Mouse (Mus musculus): Measurements from ENCODE around the gene Majin.

Majin gene

DNA sequence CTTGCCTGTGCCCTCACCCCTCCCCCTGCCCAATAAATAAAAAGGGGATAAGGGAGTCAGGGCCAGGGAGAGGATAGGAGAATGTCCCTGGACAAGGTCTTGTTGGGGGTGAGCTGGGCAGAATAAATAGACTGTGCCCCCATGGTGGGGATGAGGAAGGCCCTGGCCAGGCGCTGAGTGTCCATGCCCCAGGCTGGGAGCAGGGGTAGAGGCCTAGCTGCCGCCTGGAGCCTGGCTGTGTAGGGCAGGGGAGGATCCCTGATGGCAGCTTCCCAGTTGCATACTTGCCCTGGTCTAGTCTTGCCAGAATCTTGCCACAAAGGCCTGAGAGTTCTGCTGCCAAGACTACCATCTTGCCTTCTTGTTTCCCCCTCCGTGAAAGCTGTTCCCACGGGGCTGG is 43.7 kb downstream of the Majin start:
- DNase-seq (ENCODE audit: low read depth, low spot score) = no peak

DNA sequence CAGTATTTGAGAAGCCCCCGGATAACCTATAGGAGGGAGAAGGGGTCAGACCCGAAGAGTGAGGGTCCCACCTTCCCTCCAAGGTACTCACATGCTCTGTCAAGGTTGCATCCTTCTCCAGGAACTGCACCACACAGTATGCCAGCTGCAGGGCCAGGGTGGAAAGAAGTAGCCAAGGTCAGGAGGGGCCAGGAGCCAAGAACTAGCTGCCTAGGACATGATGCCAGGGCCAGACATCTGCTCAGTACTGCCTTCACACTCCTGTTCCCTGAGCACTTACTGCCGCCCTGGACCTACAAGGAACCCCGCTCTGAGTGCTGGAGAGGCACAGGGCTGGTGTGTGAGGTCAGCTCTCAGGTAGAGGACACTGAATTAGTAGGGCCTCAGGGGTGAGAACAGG is 46.2 kb downstream of the Majin start:
- no peak for DNase-seq (ENCODE audit: low read depth, low spot score)

DNA sequence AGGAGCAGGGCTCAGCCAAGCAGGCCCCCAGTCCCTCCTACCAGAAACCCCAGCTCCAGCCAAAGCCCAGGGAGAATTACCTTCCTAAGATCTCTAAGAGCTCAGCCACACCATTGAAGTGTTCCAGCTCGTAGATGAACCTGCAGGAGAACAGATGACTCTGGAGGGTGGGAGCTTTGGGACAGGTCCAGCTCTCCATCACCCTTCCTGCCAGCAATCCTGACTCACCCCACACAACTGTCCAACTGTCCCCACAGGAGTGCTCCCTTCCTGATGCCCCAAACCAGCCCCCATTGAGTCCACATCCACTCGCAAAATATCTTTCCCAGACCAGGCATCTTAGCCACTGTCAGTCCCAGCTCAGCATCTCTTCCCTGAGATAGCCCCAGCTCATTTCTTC is 46.8 kb downstream of the Majin start:
- DNase-seq (ENCODE audit: low read depth, low spot score) = no peak

DNA sequence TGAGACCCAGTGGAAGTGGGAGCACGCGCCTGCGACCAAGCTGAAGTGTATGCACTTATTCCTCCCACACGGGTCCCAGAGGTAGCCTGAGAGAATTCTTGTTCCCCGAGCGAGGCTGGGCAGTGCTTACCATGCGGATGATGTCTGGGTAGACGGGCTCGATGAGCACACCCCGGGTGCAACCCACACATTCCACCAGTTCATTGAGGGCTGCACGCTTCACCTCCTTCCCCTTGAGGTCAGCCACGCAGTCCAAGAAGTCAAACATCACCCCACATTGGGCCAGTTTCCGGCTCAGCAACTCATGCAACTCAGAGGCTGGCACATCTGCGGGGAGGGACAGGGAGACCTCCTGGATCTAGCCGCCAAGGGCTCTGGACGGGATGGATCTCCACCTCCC is 49.5 kb downstream of the Majin start:
- DNase-seq (ENCODE audit: low read depth, low spot score) = no peak

DNA sequence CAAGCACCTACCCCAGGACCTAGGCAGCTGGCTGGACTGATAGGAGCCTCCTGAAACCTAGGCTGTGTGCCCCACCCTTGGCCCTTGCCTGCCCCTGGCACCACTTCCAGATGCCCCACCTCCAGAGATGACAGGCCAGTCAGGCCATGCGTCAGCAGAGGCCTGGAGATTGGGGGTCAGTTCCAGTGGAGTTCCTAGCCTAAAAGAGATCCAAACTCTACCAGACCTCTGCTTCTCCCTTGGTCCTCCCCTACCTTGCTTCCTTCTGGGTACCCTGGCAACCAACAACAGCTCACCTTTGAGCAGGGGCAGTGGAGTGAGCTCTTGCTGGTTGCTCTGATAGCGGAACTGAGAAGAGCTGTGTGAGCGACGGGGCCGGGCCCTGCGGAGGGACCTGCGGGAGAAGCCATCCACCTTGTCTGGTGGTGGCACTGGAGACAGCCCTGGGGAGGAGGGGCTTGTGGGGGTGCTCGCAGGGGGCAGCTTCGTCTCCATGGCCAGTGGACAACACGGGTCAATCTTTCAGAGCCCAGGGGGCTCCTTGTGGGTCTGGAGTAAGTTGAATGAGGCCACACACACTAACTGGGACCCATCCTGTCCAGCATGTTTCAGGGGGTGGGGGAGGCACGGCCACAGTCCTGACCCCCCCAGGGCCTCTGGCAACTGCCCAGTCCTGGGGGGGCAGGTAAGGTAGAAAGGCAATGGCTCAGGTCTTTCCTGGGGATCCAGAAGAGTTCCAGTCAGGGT is 50.3 kb downstream of the Majin start:
- no peak for DNase-seq (ENCODE audit: low read depth, low spot score)

DNA sequence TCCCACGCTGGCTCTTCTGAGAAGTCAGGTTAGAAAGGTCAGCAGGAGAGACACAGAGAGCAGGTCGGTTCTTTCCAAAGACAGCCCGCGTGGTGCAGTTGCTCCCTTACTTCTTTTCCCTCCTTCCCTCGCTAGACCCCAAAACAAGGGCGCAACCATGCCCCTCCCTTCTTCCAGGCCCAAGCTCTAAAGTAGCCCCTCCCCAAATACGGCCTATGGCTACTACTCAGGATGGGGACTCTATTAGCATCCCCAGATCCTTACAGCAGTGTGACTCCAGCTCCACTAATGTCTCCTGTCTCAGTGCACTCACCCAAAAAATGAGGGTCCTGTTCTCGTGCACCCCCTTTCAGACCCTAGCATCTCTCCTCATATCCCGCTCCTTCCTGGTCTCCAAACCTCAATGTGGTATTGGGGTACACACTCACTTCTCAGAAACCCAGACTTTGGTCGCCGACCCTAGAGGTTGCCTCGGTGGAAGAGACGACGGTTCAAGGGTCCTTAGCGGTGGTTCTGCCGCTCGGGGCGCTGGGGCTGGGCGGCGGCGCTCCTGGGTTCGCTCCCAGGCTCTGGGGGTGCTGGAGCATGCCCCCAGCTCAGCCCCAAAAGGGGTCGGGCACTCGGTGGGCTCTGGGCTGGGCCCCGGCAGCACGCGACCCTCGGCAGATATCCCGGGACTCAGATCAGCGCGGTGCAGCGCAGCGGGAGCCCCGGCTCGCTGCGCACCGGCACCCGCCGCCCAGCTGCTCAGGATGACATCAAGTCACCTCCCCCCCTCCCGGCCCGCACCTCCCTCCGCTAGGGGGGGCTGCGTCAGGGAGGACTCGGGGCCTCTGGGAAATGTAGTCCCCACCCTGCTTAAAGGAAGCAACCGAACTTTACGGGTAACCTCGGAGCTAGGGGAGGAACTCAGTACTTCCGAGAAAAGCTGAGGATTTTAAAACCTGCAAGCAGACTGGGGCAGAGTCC is 51.2 kb downstream of the Majin start, which contains the start of gene Ppp2r5b:
Ppp2r5b (minus strand) TSS at position 789 of the 969 bp plus-strand sequence.
- peak; percentile 70 for DNase-seq (ENCODE audit: low read depth, low spot score)

DNA sequence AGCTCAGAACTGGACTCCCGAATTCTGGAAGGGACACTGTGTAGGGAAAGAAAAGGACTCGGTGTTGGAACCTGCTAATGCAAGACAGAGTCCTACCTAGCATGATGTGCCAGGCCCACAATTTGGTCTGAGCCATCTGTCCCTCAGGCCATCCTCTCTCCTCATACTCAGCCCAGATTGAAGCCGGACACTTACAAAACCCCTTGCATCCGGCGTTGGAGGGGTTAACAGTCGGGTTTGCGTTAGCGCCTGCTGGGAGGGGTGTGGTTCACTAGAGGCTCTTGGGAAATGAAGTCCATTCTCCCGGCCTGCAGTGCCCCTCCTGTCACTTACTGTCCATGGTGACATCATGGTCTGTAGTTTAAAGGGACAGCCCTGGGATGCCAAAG is 51.9 kb downstream of the Majin start:
- DNase-seq (ENCODE audit: low read depth, low spot score) = peak; percentile 71

DNA sequence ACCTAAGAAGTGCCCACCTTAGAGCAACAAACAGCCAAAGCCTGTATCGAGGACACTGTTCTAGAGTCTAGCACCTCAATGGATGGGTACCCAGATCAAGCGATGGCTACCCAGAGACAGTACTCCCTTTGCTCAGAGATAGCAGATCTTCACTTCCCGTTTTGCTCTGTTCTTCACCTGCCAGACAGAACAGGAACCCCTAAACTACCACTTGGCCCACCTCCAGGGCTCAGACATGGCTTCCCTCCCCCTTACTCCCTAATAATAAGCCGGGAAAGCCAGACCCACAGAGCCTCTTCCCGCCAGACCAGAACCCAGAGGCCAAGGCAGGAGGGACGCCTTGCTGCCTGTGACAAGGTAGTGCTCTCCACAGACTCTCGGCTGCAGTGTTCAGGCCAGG is 52.7 kb downstream of the Majin start:
- DNase-seq (ENCODE audit: low read depth, low spot score) = no peak

DNA sequence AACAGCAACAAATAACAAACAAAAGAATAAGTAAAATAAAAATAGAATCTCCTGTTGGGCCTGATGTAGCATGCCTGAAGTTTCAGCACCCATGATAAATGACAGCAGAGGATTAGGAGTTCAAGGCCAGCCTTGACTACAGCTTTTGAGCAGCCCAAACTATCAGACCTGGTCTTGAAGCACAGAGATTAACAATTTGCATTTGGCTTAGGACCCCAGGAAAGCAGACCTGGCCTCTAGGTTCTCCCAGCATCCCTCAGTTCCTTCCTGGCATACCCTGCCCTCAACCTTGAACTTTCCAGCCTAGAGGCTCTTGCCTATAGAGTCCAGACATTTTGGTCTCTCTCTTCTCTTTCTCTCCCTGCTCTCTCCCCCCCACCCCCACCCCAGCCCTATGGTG is 54.6 kb downstream of the Majin start:
- no peak for DNase-seq (ENCODE audit: low read depth, low spot score)

DNA sequence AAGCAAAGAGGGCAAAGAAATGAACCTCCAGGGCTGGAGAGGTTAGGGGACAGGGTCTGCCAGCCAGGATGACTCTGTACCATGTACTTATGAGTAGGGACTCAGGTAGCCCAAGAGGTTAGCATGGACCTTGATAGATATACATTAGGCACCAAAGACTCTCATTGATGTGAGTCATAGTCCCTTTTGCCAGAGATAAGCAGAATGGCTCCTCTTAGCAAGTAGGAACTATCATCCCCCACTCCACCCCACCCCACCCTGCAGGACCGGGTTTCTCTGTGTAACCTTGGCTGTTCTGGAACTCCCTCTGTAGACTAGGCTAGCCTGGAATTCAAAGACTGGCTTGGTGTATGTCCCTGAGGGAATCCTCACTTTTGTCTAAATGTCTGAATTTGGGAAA is 55.9 kb downstream of the Majin start:
- peak; percentile 63 for DNase-seq (ENCODE audit: low read depth, low spot score)

DNA sequence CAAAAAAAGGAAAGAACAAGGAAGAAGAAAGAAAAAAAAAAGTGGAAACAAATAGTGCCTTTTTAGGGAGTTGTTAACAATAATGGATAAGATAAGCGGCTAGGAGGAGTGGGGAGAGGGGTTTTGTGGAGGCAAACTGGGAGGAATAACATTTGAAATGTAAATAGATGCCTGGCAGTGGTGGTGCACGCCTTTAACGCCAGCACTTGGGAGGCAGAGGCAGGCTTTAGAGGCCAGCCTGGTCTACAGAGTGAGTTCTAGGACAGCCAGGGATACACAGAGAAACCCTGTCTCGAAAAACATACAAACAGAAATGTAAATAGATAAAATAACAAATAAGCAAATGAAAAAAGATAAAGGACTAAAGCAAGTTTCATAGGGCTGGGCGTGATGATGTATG is 56.5 kb downstream of the Majin start:
- no peak for DNase-seq (ENCODE audit: low read depth, low spot score)

DNA sequence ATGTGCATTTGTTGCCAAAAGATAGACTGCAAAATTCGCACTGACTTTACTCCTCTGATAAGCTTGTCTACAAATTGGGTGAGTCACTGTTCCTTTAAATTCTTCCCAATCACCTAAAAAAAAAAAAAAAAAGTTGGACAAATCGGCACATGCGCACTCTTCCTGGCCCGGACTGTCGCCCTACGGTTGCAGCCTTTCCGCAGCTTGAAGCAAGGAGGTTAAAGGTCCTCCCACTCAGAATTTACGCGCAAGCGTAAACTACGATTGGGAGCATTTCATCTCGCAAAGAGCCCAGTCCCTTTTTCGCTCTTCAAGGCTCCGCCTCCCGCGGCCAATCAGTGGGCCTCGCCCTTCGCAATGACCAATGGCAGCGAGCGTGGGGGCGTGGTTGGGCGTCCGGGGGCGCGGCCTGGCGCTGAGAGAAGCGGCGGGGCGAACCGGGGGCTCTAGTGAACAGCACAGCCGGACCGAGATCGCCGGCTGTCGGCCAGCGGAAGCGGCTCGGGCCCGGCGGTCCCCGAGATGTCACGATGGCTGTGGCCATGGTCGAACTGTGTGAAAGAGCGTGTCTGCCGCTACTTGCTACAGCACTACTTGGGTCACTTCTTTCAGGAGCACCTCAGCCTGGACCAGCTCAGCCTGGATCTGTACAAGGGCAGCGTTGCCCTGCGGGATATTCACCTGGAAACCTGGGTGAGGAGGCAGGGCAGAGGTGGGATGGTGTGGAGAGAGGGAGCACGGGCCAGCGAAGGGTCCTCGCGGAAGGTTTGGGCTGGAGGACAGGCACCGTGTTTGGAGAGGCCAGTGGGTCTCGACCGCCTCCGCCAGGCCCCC is 57.3 kb downstream of the Majin start, which contains the start of gene Atg2a:
Atg2a (plus strand) TSS at position 395 of the 834 bp plus-strand sequence.
- peak; percentile 98 for DNase-seq (ENCODE audit: low read depth, low spot score)

DNA sequence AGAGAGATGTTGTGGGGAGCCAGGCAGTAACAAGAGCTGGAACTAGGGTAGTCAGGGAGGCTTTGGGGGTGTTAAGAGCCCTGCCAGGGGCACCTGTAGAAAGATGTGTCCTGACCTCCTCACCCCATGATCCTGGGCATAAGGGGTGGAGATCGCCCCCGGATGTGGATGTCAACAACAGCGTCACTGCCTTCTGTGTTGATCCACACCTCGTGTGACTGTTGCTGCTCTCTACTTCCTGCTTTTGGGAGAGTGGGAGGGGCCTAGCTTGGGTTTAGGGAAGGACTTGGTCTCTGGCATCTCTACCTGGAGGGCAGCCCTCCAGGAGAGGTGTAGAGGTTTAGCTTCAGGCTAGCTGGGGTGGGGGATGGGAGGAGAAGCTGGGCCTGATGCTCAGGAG is 58.1 kb downstream of the Majin start:
- DNase-seq (ENCODE audit: low read depth, low spot score) = no peak

DNA sequence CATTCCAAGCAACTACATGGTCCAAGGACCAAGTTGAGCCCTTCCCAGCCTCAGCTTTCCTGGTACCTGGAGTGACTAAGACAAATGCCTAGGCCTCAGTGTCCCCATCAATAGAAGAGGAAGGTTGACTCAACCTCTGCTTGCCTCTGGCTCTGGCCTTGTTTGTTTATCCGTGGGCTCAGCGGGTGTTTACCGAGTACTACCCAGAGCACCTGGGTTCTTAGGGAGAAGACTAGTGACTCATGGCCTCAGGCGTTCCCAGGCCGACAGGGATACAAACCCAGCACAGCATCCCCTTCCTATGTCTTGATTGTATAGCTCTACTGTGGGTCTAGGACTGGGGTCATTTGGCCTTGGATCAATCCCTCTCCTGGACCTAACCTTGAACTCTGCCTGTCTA is 59.0 kb downstream of the Majin start:
- DNase-seq (ENCODE audit: low read depth, low spot score) = no peak

DNA sequence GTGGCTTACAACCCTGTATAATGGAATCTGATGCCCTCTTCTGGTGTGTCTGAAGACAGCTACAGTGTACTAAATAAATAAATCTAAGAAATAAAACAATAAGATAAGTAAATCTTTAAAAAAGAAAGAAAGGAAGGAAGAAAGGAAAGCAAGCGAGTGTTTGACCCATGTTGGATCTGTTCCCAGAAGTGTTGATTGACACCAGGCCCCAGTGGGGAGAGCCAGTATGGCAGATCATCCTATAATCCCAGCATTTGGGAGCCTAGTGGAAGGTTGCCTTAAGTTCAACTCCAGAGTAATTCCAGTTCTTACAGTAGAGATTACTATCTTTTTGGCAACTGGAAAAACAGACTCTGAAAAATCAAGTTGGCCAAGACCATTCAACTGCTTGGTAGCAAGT is 61.6 kb downstream of the Majin start:
- no peak for DNase-seq (ENCODE audit: low read depth, low spot score)

DNA sequence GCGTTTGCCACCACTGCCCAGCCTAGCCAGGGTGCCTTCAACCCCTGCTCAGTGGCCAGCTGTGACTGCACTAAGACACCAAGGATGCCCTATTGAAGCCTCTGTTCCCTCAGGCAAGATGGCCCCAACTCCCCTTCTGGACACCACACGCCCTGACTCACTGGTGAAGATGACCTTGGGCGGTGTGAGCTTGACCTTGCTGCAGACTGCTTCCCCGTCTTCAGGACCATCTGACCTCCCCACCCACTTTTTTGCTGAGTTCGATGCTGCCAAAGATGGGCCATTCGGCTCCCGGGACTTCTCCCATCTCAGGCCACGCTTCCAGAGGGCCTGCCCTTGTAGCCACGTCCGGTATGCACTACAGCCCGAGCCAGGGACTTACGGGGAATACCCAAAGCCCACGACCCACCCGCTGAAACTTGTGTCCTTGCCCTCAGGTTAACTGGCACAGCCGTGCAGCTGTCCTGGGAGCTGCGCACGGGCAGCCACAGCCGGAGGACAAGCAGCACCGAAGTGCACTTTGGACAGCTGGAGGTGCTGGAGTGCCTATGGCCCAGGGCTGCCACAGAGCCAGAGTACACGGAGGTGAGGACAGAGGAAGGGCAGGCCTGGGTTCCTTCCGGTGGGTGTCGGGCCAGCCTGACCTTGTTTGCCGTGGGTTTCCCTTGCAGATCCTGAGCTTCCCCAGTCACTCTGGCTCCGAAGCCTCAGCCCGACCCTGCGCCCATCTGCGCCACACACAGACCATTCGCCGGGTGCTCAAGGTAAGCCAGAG is 63.5 kb downstream of the Majin start:
- DNase-seq (ENCODE audit: low read depth, low spot score) = no peak

DNA sequence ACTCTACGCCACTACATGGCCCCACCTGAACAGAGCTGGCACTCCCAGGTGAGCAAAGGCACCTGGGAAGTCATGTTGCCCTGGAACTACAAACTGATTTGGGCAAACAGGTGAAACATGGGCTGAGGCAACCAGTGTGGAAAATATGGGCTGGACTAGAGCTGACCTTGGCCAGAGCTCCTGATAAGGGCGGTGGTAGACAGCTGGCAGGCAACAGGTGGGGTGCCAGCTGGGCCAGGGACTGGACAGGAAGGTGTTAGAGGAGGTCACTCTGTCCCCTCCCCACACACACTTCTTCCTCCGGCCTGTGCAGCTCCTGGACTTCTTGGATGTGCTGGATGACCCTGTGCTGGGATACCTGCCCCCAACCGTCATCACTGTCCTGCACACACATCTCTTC is 68.8 kb downstream of the Majin start:
- no peak for DNase-seq (ENCODE audit: low read depth, low spot score)

DNA sequence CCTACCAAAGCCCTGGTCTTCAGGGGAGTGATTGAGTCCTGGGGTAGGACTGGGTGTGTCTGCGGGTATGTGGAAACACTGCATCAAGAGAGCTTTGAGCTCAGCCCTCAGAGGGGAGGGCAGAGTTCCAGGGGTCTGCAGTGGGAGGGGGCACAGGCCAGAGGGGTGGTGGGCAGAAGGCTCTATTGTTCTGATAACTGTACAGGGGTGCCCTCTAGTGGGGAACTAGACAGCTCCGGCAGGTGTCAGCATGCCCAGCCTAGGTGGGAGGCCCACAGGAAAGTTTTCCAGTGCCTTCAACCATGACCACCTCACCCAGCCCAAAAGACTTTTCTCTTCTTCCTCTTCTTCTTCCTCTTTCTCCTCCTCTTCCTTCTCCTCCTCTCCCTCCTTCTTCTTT is 76.2 kb downstream of the Majin start:
- DNase-seq (ENCODE audit: low read depth, low spot score) = no peak

DNA sequence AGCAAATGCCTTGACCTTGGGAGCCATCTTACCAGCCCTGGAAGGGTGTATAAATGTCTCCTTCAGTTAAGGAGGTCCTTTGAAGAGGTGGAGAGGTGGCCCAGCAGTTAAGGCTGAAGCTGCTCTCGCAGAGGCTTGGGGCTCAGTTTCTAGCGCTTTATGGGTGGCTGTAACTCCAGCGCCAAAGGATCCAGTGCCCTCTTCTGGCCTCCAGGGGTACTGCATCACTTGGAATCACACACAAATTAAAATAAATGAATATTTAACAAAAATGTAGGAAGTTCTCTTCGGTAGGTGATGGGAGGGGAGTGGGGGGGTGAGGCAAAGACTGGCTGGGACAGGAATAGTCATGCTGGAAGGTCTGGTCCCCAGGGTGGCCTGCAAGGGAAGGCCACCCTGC is 76.8 kb downstream of the Majin start:
- no peak for DNase-seq (ENCODE audit: low read depth, low spot score)

DNA sequence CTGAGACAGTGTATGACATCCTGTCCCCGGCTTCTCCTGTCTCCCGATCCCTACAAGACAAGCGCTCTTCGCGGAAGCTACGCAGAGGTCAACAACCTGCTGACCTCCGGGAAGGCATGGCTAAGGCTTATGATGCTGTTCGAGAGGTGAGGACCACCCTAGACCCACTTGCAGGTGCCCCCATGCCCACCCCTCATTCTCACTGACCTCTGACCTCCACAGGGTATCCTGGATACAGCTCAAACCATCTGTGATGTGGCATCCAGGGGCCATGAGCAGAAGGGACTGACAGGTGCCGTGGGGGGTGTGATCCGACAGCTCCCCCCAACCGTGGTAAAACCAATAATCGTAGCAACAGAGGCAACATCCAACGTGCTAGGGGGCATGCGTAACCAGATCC is 77.2 kb downstream of the Majin start:
- DNase-seq (ENCODE audit: low read depth, low spot score) = no peak

DNA sequence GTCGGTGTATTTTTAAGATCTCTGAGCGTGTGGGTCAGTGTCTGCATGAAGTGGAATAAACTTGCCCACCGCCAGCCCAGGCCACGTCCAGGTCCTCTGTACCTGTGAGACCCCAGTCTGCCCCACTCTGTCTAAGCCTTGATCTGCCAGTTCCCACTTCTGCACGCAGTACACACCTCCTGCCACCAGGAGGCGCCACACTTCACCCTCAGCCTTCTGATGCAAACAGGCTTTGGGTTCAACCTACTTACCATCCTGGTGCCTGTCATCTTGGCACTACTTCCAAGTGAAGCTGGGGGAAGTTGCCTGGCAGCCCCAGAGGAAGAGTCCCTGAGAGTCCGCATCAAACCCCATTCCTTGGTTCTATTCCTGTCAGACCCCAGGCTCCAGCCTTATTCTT is 78.0 kb downstream of the Majin start:
- DNase-seq (ENCODE audit: low read depth, low spot score) = peak; percentile 61

All from c-Kit-negative CD71-positive TER-119-positive erythroid progenitor cells, embryonic 14.5 days (primary cell).